Mouse (Mus musculus): ENCODE data around the gene Rusc2.

DNA sequence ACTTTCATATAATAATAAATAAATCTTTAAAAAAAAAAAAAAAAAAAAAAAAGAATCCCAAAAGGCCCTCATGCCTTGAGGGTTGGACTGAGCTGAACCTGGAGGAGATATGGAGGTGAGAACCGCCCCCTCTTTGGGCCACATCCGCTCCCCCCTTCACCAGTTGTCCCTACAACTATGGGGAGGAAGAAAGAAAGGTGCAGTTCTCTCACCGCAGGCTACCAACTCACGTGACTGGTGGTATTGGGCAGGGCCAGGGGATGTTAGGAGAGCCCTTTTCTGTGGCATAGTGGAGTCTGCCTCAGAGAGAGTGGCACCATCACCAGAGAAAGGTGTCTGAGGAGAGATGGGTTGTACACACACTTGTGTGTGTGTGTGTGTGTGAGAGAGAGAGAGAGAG is 74.7 kb downstream of the Rusc2 start:
- TF ChIP-seq CTCF (IDR thresholded peaks at IDR 0.05; ENCODE audit: low read depth, low read length), result no peak
- no peak for TF ChIP-seq POLR2A (IDR thresholded peaks at IDR 0.05; ENCODE audit: extremely low read depth, insufficient read depth, low read length)
